Mouse (Mus musculus) MEL (cell line): ENCODE measurements around the gene Igf2bp3. TPM values are rescaled to one million over a fixed set of nuclear protein-coding genes. Genes with fewer than 3 reads are reported as not detected.

Experiments
- DNase-seq: peaks from one replicate; pipeline ENCODE4 v3.0.0; 2011; ENCODE audit warnings: low read depth, low spot score
- H3K27ac ChIP-seq: 2 replicates; pipeline ENCODE4 v1.5.1; 2012; ENCODE audit warnings: low read depth, mild to moderate bottlenecking, control low read depth, low read length, moderate library complexity; ENCODE audit not compliant: control insufficient read depth
- H3K27me3 ChIP-seq, 2 experiments: fragments of 150-350 bp in 1 of 2; sonication (generic) in 1 of 2; 2 replicates each; pipeline ENCODE4 v1.6.1; 2012; ENCODE audit warnings: low read length in 2 of 2, mild to moderate bottlenecking in 2 of 2, improper control_type of control experiment in 1 of 2, moderate library complexity in 1 of 2; ENCODE audit not compliant: insufficient read depth in 2 of 2, control insufficient read depth in 1 of 2
- H3K36me3 ChIP-seq, 2 experiments: 2 replicates each; pipeline ENCODE4 v1.6.1; 2012 to 2014; ENCODE audit warnings: low read length in 2 of 2, improper control_type of control experiment in 1 of 2, inconsistent platforms in 1 of 2, mild to moderate bottlenecking in 1 of 2; ENCODE audit not compliant: insufficient read depth in 2 of 2, control insufficient read depth in 1 of 2
- H3K4me1 ChIP-seq, 2 experiments: fragments of 150-350 bp in 1 of 2; sonication (generic) in 1 of 2; 2 replicates each; pipeline ENCODE4 v1.6.1; 2012; ENCODE audit warnings: low read length in 2 of 2, improper control_type of control experiment in 1 of 2, mild to moderate bottlenecking in 1 of 2; ENCODE audit not compliant: insufficient read depth in 2 of 2, control insufficient read depth in 1 of 2
- H3K4me3 ChIP-seq, 2 experiments: fragments of 150-350 bp in 1 of 2; sonication (generic) in 1 of 2; 2 replicates each; pipeline ENCODE4 v1.5.1; 2012; ENCODE audit warnings: low read depth in 2 of 2, low read length in 2 of 2, mild to moderate bottlenecking in 2 of 2, moderate library complexity in 2 of 2, control low read depth in 1 of 2, improper control_type of control experiment in 1 of 2; ENCODE audit not compliant: control insufficient read depth in 1 of 2, insufficient read depth in 1 of 2
- H3K79me2 ChIP-seq: 2 replicates; pipeline ENCODE4 v1.6.1; 2012; ENCODE audit warnings: mild to moderate bottlenecking, low read length, moderate library complexity; ENCODE audit not compliant: control insufficient read depth, poor library complexity, insufficient read depth
- H3K9ac ChIP-seq: 2 replicates; pipeline ENCODE4 v1.6.1; 2012; ENCODE audit warnings: low read depth, mild to moderate bottlenecking, control low read depth, low read length, moderate library complexity; ENCODE audit not compliant: control insufficient read depth, poor library complexity, severe bottlenecking
- H3K9me3 ChIP-seq: fragments of 150-350 bp; sonication (generic); replicated peaks from 2 replicates; pipeline ENCODE4 v1.6.1; 2012; ENCODE audit warnings: mild to moderate bottlenecking, low read length, improper control_type of control experiment, moderate library complexity; ENCODE audit not compliant: insufficient read depth
- BHLHE40 ChIP-seq: IDR thresholded peaks from 2 replicates; pipeline ENCODE4 v1.6.1; 2012; ENCODE audit warnings: low read depth, mild to moderate bottlenecking, inconsistent platforms, low read length, improper control_type of control experiment, borderline replicate concordance
- CHD2 ChIP-seq: IDR thresholded peaks from 2 replicates; pipeline ENCODE4 v1.6.1; 2011; ENCODE audit warnings: low read length, improper control_type of control experiment
- CTCF ChIP-seq, 3 experiments: IDR thresholded peaks in 2 of 3; conservative IDR thresholded peaks in 1 of 3; 2 replicates each; pipeline ENCODE4 v1.5.1; 2011 to 2012; ENCODE audit warnings: low read length in 3 of 3, low read depth in 2 of 3, mild to moderate bottlenecking in 2 of 3, improper control_type of control experiment in 1 of 3, inconsistent platforms in 1 of 3, mixed read lengths in 1 of 3, moderate library complexity in 1 of 3; ENCODE audit not compliant: control insufficient read depth in 1 of 3, insufficient read depth in 1 of 3, poor library complexity in 1 of 3, severe bottlenecking in 1 of 3
- E2F4 ChIP-seq: IDR thresholded peaks from 2 replicates; pipeline ENCODE4 v1.6.1; 2011; ENCODE audit warnings: low read depth, low read length, improper control_type of control experiment, borderline replicate concordance
- GABPA ChIP-seq: IDR thresholded peaks from 2 replicates; pipeline ENCODE4 v1.6.1; 2012; ENCODE audit warnings: low read depth, mild to moderate bottlenecking, inconsistent platforms, low read length, improper control_type of control experiment, moderate library complexity
- GATA1 ChIP-seq: IDR thresholded peaks from 2 replicates; pipeline ENCODE4 v1.6.1; 2011; ENCODE audit warnings: low read depth, low read length, improper control_type of control experiment
- HCFC1 ChIP-seq: IDR thresholded peaks from 2 replicates; pipeline ENCODE4 v1.6.1; 2012; ENCODE audit warnings: low read depth, mild to moderate bottlenecking, inconsistent platforms, low read length, improper control_type of control experiment, moderate library complexity
- MAFK ChIP-seq: IDR thresholded peaks from 2 replicates; pipeline ENCODE4 v1.6.1; 2011; ENCODE audit warnings: low read depth, mild to moderate bottlenecking, low read length, improper control_type of control experiment, borderline replicate concordance
- MAX ChIP-seq: IDR thresholded peaks from 2 replicates; pipeline ENCODE4 v1.6.1; 2011; ENCODE audit warnings: low read length, improper control_type of control experiment
- MAZ ChIP-seq: IDR thresholded peaks from 2 replicates; pipeline ENCODE4 v1.6.1; 2012; ENCODE audit warnings: low read depth, mild to moderate bottlenecking, inconsistent platforms, low read length, improper control_type of control experiment
- MEF2A ChIP-seq: IDR thresholded peaks from 2 replicates; pipeline ENCODE4 v1.6.1; 2014; ENCODE audit warnings: low read depth, mild to moderate bottlenecking, inconsistent platforms, low read length, improper control_type of control experiment; ENCODE audit not compliant: poor library complexity, insufficient replicate concordance, severe bottlenecking; ENCODE audit errors: extremely low read depth
- MXI1 ChIP-seq: IDR thresholded peaks from 2 replicates; pipeline ENCODE4 v1.6.1; 2011; ENCODE audit warnings: mild to moderate bottlenecking, low read depth, low read length, improper control_type of control experiment
- NELFE ChIP-seq: IDR thresholded peaks from 2 replicates; pipeline ENCODE4 v1.6.1; 2011; ENCODE audit warnings: low read depth, low read length, improper control_type of control experiment
- NRF1 ChIP-seq: IDR thresholded peaks from 2 replicates; pipeline ENCODE4 v1.6.1; 2014; ENCODE audit warnings: low read depth, mild to moderate bottlenecking, inconsistent platforms, low read length, improper control_type of control experiment, moderate library complexity; ENCODE audit not compliant: poor library complexity, insufficient read depth, severe bottlenecking
- POLR2A ChIP-seq, 2 experiments: IDR thresholded peaks; 2 replicates each; pipeline ENCODE4 v1.6.1; 2011 to 2012; ENCODE audit warnings: low read length in 2 of 2, mild to moderate bottlenecking in 2 of 2, control low read depth in 1 of 2, improper control_type of control experiment in 1 of 2, low read depth in 1 of 2, moderate library complexity in 1 of 2; ENCODE audit not compliant: control insufficient read depth in 1 of 2, insufficient read depth in 1 of 2, poor library complexity in 1 of 2
- POLR2AphosphoS2 ChIP-seq: IDR thresholded peaks from 2 replicates; pipeline ENCODE4 v1.6.1; 2011; ENCODE audit warnings: low read length, improper control_type of control experiment
- RAD21 ChIP-seq: IDR thresholded peaks from 2 replicates; pipeline ENCODE4 v1.6.1; 2011; ENCODE audit warnings: mild to moderate bottlenecking, low read depth, low read length, improper control_type of control experiment
- RCOR1 ChIP-seq: IDR thresholded peaks from 2 replicates; pipeline ENCODE4 v1.6.1; 2012; ENCODE audit warnings: low read depth, mild to moderate bottlenecking, inconsistent platforms, low read length, improper control_type of control experiment
- SIN3A ChIP-seq: IDR thresholded peaks from 2 replicates; pipeline ENCODE4 v1.6.1; 2012; ENCODE audit warnings: low read length, improper control_type of control experiment, inconsistent platforms
- USF2 ChIP-seq, 2 experiments: IDR thresholded peaks; 2 replicates each; pipeline ENCODE4 v1.6.1; 2011 to 2012; ENCODE audit warnings: improper control_type of control experiment in 2 of 2, low read length in 2 of 2, borderline replicate concordance in 1 of 2, inconsistent platforms in 1 of 2, low read depth in 1 of 2, mild to moderate bottlenecking in 1 of 2; ENCODE audit not compliant: insufficient read depth in 1 of 2
- ZC3H11A ChIP-seq: IDR thresholded peaks from 2 replicates; pipeline ENCODE4 v1.6.1; 2012; ENCODE audit warnings: low read depth, mild to moderate bottlenecking, inconsistent platforms, low read length, improper control_type of control experiment
- ZKSCAN1 ChIP-seq: IDR thresholded peaks from 2 replicates; pipeline ENCODE4 v1.6.1; 2012; ENCODE audit warnings: low read depth, mild to moderate bottlenecking, inconsistent platforms, low read length, improper control_type of control experiment, moderate library complexity
- ZMIZ1 ChIP-seq: IDR thresholded peaks from 2 replicates; pipeline ENCODE4 v1.6.1; 2012; ENCODE audit warnings: low read depth, mild to moderate bottlenecking, inconsistent platforms, low read length, improper control_type of control experiment, moderate library complexity
- ZNF384 ChIP-seq: IDR thresholded peaks from 2 replicates; pipeline ENCODE4 v1.6.1; 2012; ENCODE audit warnings: low read depth, mild to moderate bottlenecking, inconsistent platforms, low read length, improper control_type of control experiment
- polyA plus RNA-seq, 2 experiments: library from polyadenylated mRNA; stranded (reverse) in 1 of 2; unstranded in 1 of 2; fragments of >175 nt in 1 of 2; fragments of >200 nt in 1 of 2; gene quantifications; 2 replicates each; pipeline versions ENCODE4 v1.2.1 to v1.2.4; 2012; ENCODE audit warnings: low replicate concordance in 2 of 2, low read depth in 1 of 2; ENCODE audit not compliant: insufficient read length in 2 of 2, insufficient read depth in 1 of 2, missing spikeins in 1 of 2
- total RNA-seq: library from RNA; depleted of rRNA; stranded (reverse); fragments of 300-350 nt; gene quantifications from 2 replicates; pipeline ENCODE4 v1.2.3, GENCODE M21; 2012

Igf2bp3 gene
- total and polyA plus RNA-seq, 3 experiments = 0.12 to 0.29 TPM; not detected in 1

- Histone ChIP-seq H3K36me3 (no peaks in the 10 kb centered on the region), H3K9me3 (no peaks in the 10 kb centered on the region), H3K4me1 (no peaks in the 10 kb centered on the region), H3K79me2 (no peaks in the 10 kb centered on the region), H3K27ac (no peak overlapping the region), H3K9ac (no peak overlapping the region), H3K4me3 (no peak overlapping the region), H3K27me3 (peaks cover 0 to 2% of the 10 kb centered on the region in 2 experiments; a peak in 2 of 4 replicates)
- no peak for TF ChIP-seq MAZ
- no peak for TF ChIP-seq RCOR1
- no peak for TF ChIP-seq RAD21
- no peak for DNase-seq
These were observed 46.1 kb downstream of the Igf2bp3 start for GRCm38 (mm10) chr6:49168648-49169047.

- Histone ChIP-seq H3K9ac (no peak overlapping the region), H3K27me3 (peaks cover 0 to 2% of the 10 kb centered on the region in 2 experiments; a peak in 2 of 4 replicates), H3K27ac (no peak overlapping the region), H3K9me3 (no peaks in the 10 kb centered on the region), H3K36me3 (no peaks in the 10 kb centered on the region), H3K79me2 (no peaks in the 10 kb centered on the region), H3K4me1 (no peaks in the 10 kb centered on the region), H3K4me3 (no peak overlapping the region)
- no peak for DNase-seq
- no peak for TF ChIP-seq HCFC1
- no peak for TF ChIP-seq MEF2A
- TF ChIP-seq GATA1 = no peak
- TF ChIP-seq GABPA = no peak
- TF ChIP-seq POLR2AphosphoS2 = no peak
- TF ChIP-seq MAX = no peak
- no peak for TF ChIP-seq ZNF384
- no peak for TF ChIP-seq CHD2
- no peak for TF ChIP-seq ZMIZ1
- TF ChIP-seq ZKSCAN1 = no peak
- no peak for TF ChIP-seq NELFE
- no peak for TF ChIP-seq E2F4
These were observed 47.4 kb downstream of the Igf2bp3 start for GRCm38 (mm10) chr6:49167406-49167805.

- DNase-seq = no peak
- H3K79me2 ChIP-seq = no peaks in the 10 kb centered on the region
- no peak overlapping the region for H3K9ac ChIP-seq
- H3K27me3 ChIP-seq = peaks cover 0 to 2% of the 10 kb centered on the region in 2 experiments; a peak in 2 of 4 replicates
- H3K36me3 ChIP-seq = no peaks in the 10 kb centered on the region
- H3K4me3 ChIP-seq = no peak overlapping the region
- TF ChIP-seq ZC3H11A (no peak), CHD2 (no peak), ZKSCAN1 (no peak), NRF1 (no peak), SIN3A (no peak), BHLHE40 (no peak), GATA1 (no peak), MXI1 (no peak), MAFK (no peak), CTCF (IDR thresholded peaks at IDR 0.05 in 2 of 3, conservative IDR thresholded peaks at IDR 0.05 in 1 of 3; ENCODE audit: control insufficient read depth in 1 of 3, insufficient read depth in 1 of 3, low read depth in 2 of 3, low read length in 3 of 3, poor library complexity in 1 of 3, severe bottlenecking in 1 of 3) (no peak), HCFC1 (no peak), POLR2AphosphoS2 (no peak), USF2 (IDR thresholded peaks at IDR 0.05; ENCODE audit: borderline replicate concordance in 1 of 2, insufficient read depth in 1 of 2, low read depth in 1 of 2, low read length in 2 of 2) (no peak), POLR2A (IDR thresholded peaks at IDR 0.05; ENCODE audit: control insufficient read depth in 1 of 2, insufficient read depth in 1 of 2, low read depth in 1 of 2, low read length in 2 of 2, poor library complexity in 1 of 2) (no peak)
- no peaks in the 10 kb centered on the region for H3K9me3 ChIP-seq
- no peak overlapping the region for H3K27ac ChIP-seq
- no peaks in the 10 kb centered on the region for H3K4me1 ChIP-seq
These were observed 48.4 kb downstream of the Igf2bp3 start for GRCm38 (mm10) chr6:49166318-49166717.
